Mouse (Mus musculus) kidney, adult 2 months (tissue): ENCODE measurements around the gene Itga5. TPM values are rescaled to one million over a fixed set of nuclear protein-coding genes. Genes with fewer than 3 reads are reported as not detected.

ENCODE experiments used
- DNase-seq: peaks from one replicate; pipeline ENCODE4 v3.0.0; 2021
- H3K27ac ChIP-seq: fragments of 200-500 bp; 2 replicates; pipeline ENCODE4 v1.5.1; 2012; ENCODE audit warnings: low read depth, low read length, control low read depth, inconsistent platforms; ENCODE audit not compliant: insufficient read depth
- H3K27me3 ChIP-seq: fragments of 200-500 bp; replicated peaks from 2 replicates; pipeline ENCODE4 v1.6.1; 2012; ENCODE audit warnings: mild to moderate bottlenecking, moderate library complexity, low read length, inconsistent platforms; ENCODE audit not compliant: control insufficient read depth, insufficient read depth
- H3K36me3 ChIP-seq: fragments of 200-500 bp; 2 replicates; pipeline ENCODE4 v1.6.1; 2012; ENCODE audit warnings: mild to moderate bottlenecking, moderate library complexity, low read length, inconsistent platforms; ENCODE audit not compliant: control insufficient read depth, insufficient read depth
- H3K4me1 ChIP-seq: fragments of 200-500 bp; 2 replicates; pipeline ENCODE4 v1.6.1; 2011; ENCODE audit warnings: low read length; ENCODE audit not compliant: control insufficient read depth, insufficient read depth
- H3K4me3 ChIP-seq: fragments of 200-500 bp; 2 replicates; pipeline ENCODE4 v1.5.1; 2011; ENCODE audit warnings: mild to moderate bottlenecking, low read depth, low read length, control low read depth; ENCODE audit not compliant: insufficient read depth
- CTCF ChIP-seq: fragments of 200-500 bp; conservative IDR thresholded peaks from 2 replicates; pipeline ENCODE4 v1.5.1; 2011; ENCODE audit warnings: low read depth, mild to moderate bottlenecking, control low read depth, low read length, moderate library complexity, mixed read lengths; ENCODE audit not compliant: insufficient read depth, insufficient read length
- POLR2A ChIP-seq: fragments of 200-500 bp; IDR thresholded peaks from one replicate; pipeline ENCODE4 v1.6.1; 2011; ENCODE audit warnings: low read depth, low read length, control low read depth
- WGBS: fragments of 180-500 bp; shearing (Covaris S2); methylation state at CpG from one replicate; pipeline ENCODE4 v1.1.7; 2018; 5-methylcytosine and 5-hydroxymethylcytosine counted together
- polyA plus RNA-seq: library from polyadenylated mRNA; depleted of rRNA; stranded (reverse); fragments of >200 nt; gene quantifications from 2 replicates; pipeline ENCODE4 v1.2.3, GENCODE M21; 2012

The Itga5 gene
- polyA plus RNA-seq, 1 experiment = 9.7 TPM

DNA sequence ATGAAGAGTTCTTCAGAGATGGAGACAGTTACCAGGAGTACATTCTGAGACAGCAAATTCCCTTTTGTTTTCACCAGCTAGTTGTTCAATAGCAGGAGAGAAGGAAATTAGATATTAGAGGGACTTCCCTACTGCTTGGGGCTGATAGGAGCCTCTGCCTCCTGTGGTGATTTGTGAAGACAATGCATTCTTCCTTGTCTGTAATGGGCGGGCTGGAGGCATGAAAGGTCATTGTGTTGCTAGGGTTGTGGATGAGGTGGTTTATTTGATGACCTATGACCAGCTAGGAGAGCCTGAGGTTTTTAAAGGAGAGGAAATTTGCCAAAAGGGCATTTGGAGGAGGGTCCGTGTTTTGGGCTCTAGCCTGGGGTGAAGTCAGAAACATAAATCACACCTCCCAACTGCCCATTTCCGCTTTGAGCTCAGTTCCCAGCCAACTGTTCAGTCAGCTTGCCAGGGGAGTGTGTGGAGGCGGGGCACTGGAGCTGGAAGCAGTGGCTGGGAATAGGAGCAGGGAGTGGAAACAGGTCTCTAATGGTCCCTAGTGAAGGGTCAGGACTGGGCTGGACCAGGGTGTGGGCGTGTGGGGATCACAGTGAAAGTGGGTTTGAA, 16.3 kb upstream of the Itga5 start:
- Histone ChIP-seq H3K27me3 (no peaks in the 10 kb centered on the region), H3K36me3 (no peaks in the 10 kb centered on the region), H3K4me1 (no peaks in the 10 kb centered on the region), H3K27ac (peak overlapping the region; percentile 72), H3K4me3 (no peak overlapping the region)
- TF ChIP-seq CTCF (no peak), POLR2A (no peak)
- DNase-seq = peak; percentile 90
- 21% methylated on average over 5 of the region's 5 CpGs for WGBS

DNA sequence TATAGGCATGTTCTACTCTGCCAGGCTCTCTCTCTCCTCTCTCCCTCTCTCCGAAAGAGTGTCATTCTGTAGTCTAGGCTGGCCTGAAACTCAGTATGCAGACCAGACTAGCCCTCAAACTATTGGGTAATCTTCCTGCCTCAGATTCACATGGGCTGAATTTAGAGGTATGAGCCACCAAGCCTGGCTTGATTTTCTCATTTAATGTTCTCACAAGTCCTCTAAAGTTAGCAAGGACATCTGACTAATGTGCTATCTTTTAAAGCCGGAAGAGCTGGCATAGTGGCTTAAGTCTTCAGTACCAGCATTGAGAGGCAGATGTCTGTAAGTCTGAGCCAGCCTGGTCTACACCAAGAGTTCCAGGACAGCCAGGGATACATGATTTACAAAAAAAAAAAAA, 15.5 kb upstream of the Itga5 start:
- WGBS = 82% methylated on average over 2 of the region's 2 CpGs
- TF ChIP-seq CTCF (no peak), POLR2A (no peak)
- H3K27ac ChIP-seq = peak overlapping the region; percentile 14; the same call in 1 of the 2 replicates
- no peak overlapping the region for H3K4me3 ChIP-seq
- H3K4me1 ChIP-seq = no peaks in the 10 kb centered on the region
- H3K36me3 ChIP-seq = no peaks in the 10 kb centered on the region
- DNase-seq = no peak
- no peaks in the 10 kb centered on the region for H3K27me3 ChIP-seq

- TF ChIP-seq CTCF (no peak), POLR2A (no peak)
- WGBS = 46% methylated on average over 3 of the region's 3 CpGs
- Histone ChIP-seq H3K4me3 (no peak overlapping the region), H3K4me1 (no peaks in the 10 kb centered on the region), H3K27me3 (no peaks in the 10 kb centered on the region), H3K36me3 (no peaks in the 10 kb centered on the region), H3K27ac (no peak overlapping the region)
- DNase-seq = no peak
Measured at GRCm38 (mm10) chr15:103378665-103379356, 12.2 kb upstream of the Itga5 start.

DNA sequence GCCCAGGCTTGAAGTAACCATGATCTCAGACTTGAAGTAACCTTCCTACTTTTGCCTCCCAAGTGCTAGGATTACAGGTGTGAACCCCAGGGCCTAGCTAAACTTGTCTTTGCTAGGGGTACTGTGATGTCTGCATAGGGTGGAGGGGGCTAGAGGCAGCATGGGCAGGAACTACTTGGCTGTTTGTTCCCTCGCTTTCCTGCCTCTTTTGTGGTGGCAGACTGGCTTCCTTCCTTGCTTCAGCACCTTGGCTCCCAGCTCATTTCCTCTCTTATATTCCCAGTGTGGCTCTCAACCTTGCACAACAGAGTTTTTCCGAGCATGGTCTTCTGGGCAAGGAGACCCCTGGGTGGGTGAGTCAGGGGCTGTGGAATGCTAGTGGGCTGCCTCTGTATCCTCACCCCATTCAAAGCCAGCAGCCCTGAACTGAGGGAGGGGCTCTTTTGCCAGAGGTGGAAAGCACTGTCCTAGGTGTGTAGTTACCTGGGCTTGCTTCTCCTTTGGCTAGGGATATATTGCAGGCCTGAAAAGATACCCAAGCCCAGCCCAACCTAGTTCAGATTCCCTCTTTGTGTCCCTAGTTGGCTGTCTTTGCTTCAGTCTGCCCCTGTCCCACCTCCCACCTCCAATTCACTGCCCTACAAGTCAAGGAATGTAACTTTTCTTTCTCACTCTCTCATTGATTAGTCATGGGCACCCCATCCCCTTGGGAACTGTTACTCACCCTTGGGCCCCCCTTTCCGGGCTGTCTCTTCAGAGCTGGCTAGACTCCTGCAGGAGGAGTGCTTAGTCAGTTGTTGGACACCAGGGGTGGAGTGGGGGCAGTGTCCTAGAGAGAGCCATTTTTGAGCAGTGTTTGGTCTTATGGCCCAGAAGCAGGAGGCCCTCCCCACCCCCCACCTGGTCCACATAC, 11.4 kb upstream of the Itga5 start:
- WGBS = 69% methylated on average over 3 of the region's 3 CpGs
- H3K36me3 ChIP-seq = no peaks in the 10 kb centered on the region
- no peak overlapping the region for H3K4me3 ChIP-seq
- peak overlapping the region; percentile 41 for H3K27ac ChIP-seq
- no peaks in the 10 kb centered on the region for H3K4me1 ChIP-seq
- DNase-seq = peak; percentile 44
- TF ChIP-seq CTCF (no peak), POLR2A (no peak)
- H3K27me3 ChIP-seq = no peaks in the 10 kb centered on the region

- 53% methylated on average over 8 of the region's 8 CpGs for WGBS
- no peaks in the 10 kb centered on the region for H3K36me3 ChIP-seq
- H3K4me1 ChIP-seq = no peaks in the 10 kb centered on the region
- no peak overlapping the region for H3K4me3 ChIP-seq
- H3K27ac ChIP-seq = no peak overlapping the region
- DNase-seq = peak; percentile 70
- H3K27me3 ChIP-seq = no peaks in the 10 kb centered on the region
- TF ChIP-seq POLR2A (no peak), CTCF (no peak)
Measured at GRCm38 (mm10) chr15:103376837-103377269, 10.3 kb upstream of the Itga5 start.

DNA sequence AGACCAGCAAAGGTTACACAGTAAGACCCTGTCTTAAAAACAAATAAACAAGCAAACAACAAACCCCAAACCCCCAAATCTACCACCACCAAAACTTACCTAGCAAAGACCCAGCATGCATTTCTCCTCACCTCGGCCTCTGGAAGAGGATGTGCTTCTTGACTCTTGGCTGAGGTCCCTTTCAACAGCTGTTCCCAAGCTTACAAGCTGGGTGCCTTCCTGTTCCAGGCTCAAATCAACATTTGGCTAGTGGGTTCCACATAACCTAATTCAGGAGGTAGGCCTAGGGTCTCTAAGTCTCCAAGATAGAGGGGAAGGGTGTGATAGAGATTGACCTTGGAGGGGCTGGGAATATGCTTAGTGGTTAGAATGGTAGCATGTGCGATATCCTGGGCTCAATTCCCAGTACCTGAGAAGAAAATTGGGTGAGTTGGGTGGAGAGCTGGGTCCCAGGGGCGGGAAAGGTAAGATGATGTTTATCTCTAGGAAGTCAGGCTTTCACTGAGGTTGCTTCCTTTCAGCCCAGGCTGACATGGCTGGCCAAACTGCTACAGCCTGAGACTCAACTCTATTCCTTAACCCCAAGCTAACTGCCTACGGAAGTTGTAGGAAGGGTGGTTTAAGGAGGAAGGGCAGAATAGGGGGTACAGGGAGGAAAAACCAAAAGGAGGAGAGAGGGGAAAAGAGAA, 8.7 kb upstream of the Itga5 start:
- TF ChIP-seq POLR2A (no peak), CTCF (no peak)
- WGBS = 94% methylated on average over 4 of the region's 4 CpGs
- no peak for DNase-seq
- Histone ChIP-seq H3K4me1 (no peaks in the 10 kb centered on the region), H3K27me3 (no peaks in the 10 kb centered on the region), H3K4me3 (no peak overlapping the region), H3K27ac (no peak overlapping the region), H3K36me3 (no peaks in the 10 kb centered on the region)
